Mouse (Mus musculus) stomach, embryonic 14.5 days (tissue): Measurements from ENCODE around the gene Psmd1. TPM values are rescaled to one million over a fixed set of nuclear protein-coding genes. Genes with fewer than 3 reads are reported as not detected.
A peak's percentile ranks its signal among the peaks of the same experiment; 100 is the strongest.

ENCODE experiments used
- ATAC-seq: fragments of 200-750 bp; cut with Nextera tagmentation; 2 replicates; pipeline ENCODE4 v1.8.0; 2017; ENCODE audit warnings: low read depth, moderate TSS enrichment; ENCODE audit not compliant: insufficient number of reproducible peaks, insufficient read depth, low FRiP score
- H3K27ac ChIP-seq: fragments of 300-500 bp; sonication (generic); 2 replicates; pipeline ENCODE4 v1.5.1; 2014; ENCODE audit warnings: mild to moderate bottlenecking, low read length, moderate library complexity, mixed read lengths
- H3K27me3 ChIP-seq: fragments of 300-500 bp; sonication (generic); 2 replicates; pipeline ENCODE4 v1.6.1; 2014; ENCODE audit warnings: low read length, control low read depth, mixed read lengths; ENCODE audit not compliant: control insufficient read depth, insufficient read depth
- H3K36me3 ChIP-seq: fragments of 300-500 bp; sonication (generic); 2 replicates; pipeline ENCODE4 v1.6.1; 2014; ENCODE audit warnings: mild to moderate bottlenecking, control low read depth, low read length, moderate library complexity, mixed read lengths; ENCODE audit not compliant: control insufficient read depth, insufficient read depth
- H3K4me1 ChIP-seq: fragments of 300-500 bp; sonication (generic); 2 replicates; pipeline ENCODE4 v1.6.1; 2014; ENCODE audit warnings: low read length, control low read depth, mixed read lengths; ENCODE audit not compliant: control insufficient read depth, insufficient read depth
- H3K4me2 ChIP-seq: fragments of 300-500 bp; sonication (generic); replicated peaks from 2 replicates; pipeline ENCODE4 v1.6.1; 2014; ENCODE audit warnings: low read depth, low read length, control low read depth
- H3K4me3 ChIP-seq: fragments of 300-500 bp; sonication (generic); 2 replicates; pipeline ENCODE4 v1.5.1; 2014; ENCODE audit warnings: low read depth, low read length, control low read depth
- H3K9ac ChIP-seq: fragments of 300-500 bp; sonication (generic); replicated peaks from 2 replicates; pipeline ENCODE4 v1.6.1; 2014; ENCODE audit warnings: low read depth, mild to moderate bottlenecking, control low read depth, low read length, moderate library complexity, mixed read lengths
- H3K9me3 ChIP-seq: fragments of 300-500 bp; sonication (generic); 2 replicates; pipeline ENCODE4 v1.6.1; 2016; ENCODE audit warnings: low read depth, low read length, control low read depth; ENCODE audit not compliant: control insufficient read depth
- WGBS: fragments of 180-500 bp; shearing (Covaris S2); extraction: QIAGEN DNeasy Blood & Tissue Kit; methylation state at CpG from one replicate; pipeline ENCODE4 v1.1.7; 2014; 5-methylcytosine and 5-hydroxymethylcytosine counted together
- polyA plus RNA-seq: library from polyadenylated mRNA; unstranded; fragments of >200 nt; fragmentation: Nextera tagmentation; extraction: Ambion mirVana; gene quantifications from 2 replicates; pipeline ENCODE4 v1.2.1, GENCODE M21; 2014

Psmd1 gene
- polyA plus RNA-seq, 1 experiment from 2014 or later, result 154 TPM

GRCm38 (mm10) chr1:86040131-86040530 is 24.1 kb upstream of the Psmd1 start:
- no peak overlapping the region for H3K27ac ChIP-seq
- no peak overlapping the region for H3K4me2 ChIP-seq
- no peaks in the 10 kb centered on the region for H3K4me1 ChIP-seq
- no peak overlapping the region for H3K4me3 ChIP-seq
- no peak overlapping the region for H3K9ac ChIP-seq
- 52% methylated on average over 4 of the region's 4 CpGs for WGBS
- peaks cover 9% of the 10 kb centered on the region; the same call in 1 of the 2 replicates for H3K27me3 ChIP-seq
- no peaks in the 10 kb centered on the region for H3K36me3 ChIP-seq
- H3K9me3 ChIP-seq, result no peaks in the 10 kb centered on the region
- no peak for ATAC-seq

- peaks cover 10% of the 10 kb centered on the region; the same call in 1 of the 2 replicates for H3K27me3 ChIP-seq
- no peak overlapping the region for H3K27ac ChIP-seq
- H3K4me1 ChIP-seq, result no peaks in the 10 kb centered on the region
- no peak overlapping the region for H3K9ac ChIP-seq
- no peak overlapping the region for H3K4me3 ChIP-seq
- ATAC-seq, result no peak
- no peak overlapping the region for H3K4me2 ChIP-seq
- WGBS, result 97% methylated on average over 3 of the region's 3 CpGs
- H3K36me3 ChIP-seq, result no peaks in the 10 kb centered on the region
- H3K9me3 ChIP-seq, result no peaks in the 10 kb centered on the region
These were observed 23.4 kb upstream of the Psmd1 start for GRCm38 (mm10) chr1:86040817-86041216.

- 63% methylated on average over 4 of the region's 4 CpGs for WGBS
- no peak for ATAC-seq
- Histone ChIP-seq H3K27me3 (peaks cover 20% of the 10 kb centered on the region; the same call in 1 of the 2 replicates), H3K4me2 (0 out of 2 replicates have a peak overlapping the region, but pooled peaks have one; percentile 98), H3K4me3 (no peak overlapping the region), H3K36me3 (no peaks in the 10 kb centered on the region), H3K27ac (no peak overlapping the region), H3K9me3 (no peaks in the 10 kb centered on the region), H3K4me1 (peaks cover 3% of the 10 kb centered on the region; the same call in 1 of the 2 replicates), H3K9ac (no peak overlapping the region)
These were observed 19.1 kb upstream of the Psmd1 start for GRCm38 (mm10) chr1:86045056-86045455.

- 1% methylated on average over 84 of the region's 110 CpGs for WGBS
- Histone ChIP-seq H3K9ac (peak within 1 kb of the TSS; percentile 18; the same call in 1 of the 2 replicates), H3K4me3 (peak within 1 kb of the TSS; percentile 54), H3K27ac (no peak within 1 kb of the TSS), H3K9me3 (no peaks in the 10 kb centered on the region), H3K4me2 (peak within 1 kb of the TSS; percentile 98), H3K27me3 (peaks cover 20% of the 10 kb centered on the region; the same call in 1 of the 2 replicates), H3K36me3 (no peaks in the 10 kb centered on the region), H3K4me1 (peaks cover 3% of the 10 kb centered on the region; the same call in 1 of the 2 replicates)
- ATAC-seq, result peak; percentile 67
These were observed 18.1 kb upstream of the Psmd1 start, which contains the start of gene 2810459M11Rik for GRCm38 (mm10) chr1:86045848-86046805. TSS of gene 2810459M11Rik (plus strand) at chr1:86045863.

- Histone ChIP-seq H3K9ac (no peak overlapping the region; the same call in 1 of the 2 replicates), H3K36me3 (no peaks in the 10 kb centered on the region), H3K27ac (no peak overlapping the region), H3K4me2 (peak overlapping the region; percentile 98), H3K4me1 (peaks cover 3% of the 10 kb centered on the region; the same call in 1 of the 2 replicates), H3K4me3 (peak overlapping the region; percentile 54), H3K27me3 (peaks cover 20% of the 10 kb centered on the region; the same call in 1 of the 2 replicates), H3K9me3 (no peaks in the 10 kb centered on the region)
- no peak for ATAC-seq
- 11% methylated on average over 24 of the region's 24 CpGs for WGBS
These were observed 17.2 kb upstream of the Psmd1 start for GRCm38 (mm10) chr1:86046833-86047563.

GRCm38 (mm10) chr1:86048231-86048630 is 16.0 kb upstream of the Psmd1 start:
- H3K27ac ChIP-seq, result no peak overlapping the region
- 72% methylated on average over 4 of the region's 4 CpGs for WGBS
- H3K4me1 ChIP-seq, result peaks cover 3% of the 10 kb centered on the region; the same call in 1 of the 2 replicates
- H3K9ac ChIP-seq, result no peak overlapping the region
- H3K36me3 ChIP-seq, result no peaks in the 10 kb centered on the region
- H3K4me3 ChIP-seq, result no peak overlapping the region
- no peak overlapping the region for H3K4me2 ChIP-seq
- H3K27me3 ChIP-seq, result peaks cover 18% of the 10 kb centered on the region; the same call in 1 of the 2 replicates
- no peak for ATAC-seq
- no peaks in the 10 kb centered on the region for H3K9me3 ChIP-seq

GRCm38 (mm10) chr1:86048744-86049143 is 15.4 kb upstream of the Psmd1 start:
- peaks cover 3% of the 10 kb centered on the region; the same call in 1 of the 2 replicates for H3K4me1 ChIP-seq
- no peak overlapping the region for H3K4me2 ChIP-seq
- no peak overlapping the region for H3K4me3 ChIP-seq
- no peaks in the 10 kb centered on the region for H3K36me3 ChIP-seq
- H3K9me3 ChIP-seq, result no peaks in the 10 kb centered on the region
- ATAC-seq, result no peak
- H3K27me3 ChIP-seq, result peaks cover 18% of the 10 kb centered on the region; the same call in 1 of the 2 replicates
- H3K9ac ChIP-seq, result no peak overlapping the region
- no peak overlapping the region for H3K27ac ChIP-seq
- 85% methylated on average over 3 of the region's 3 CpGs for WGBS
